Mouse (Mus musculus) adrenal gland, postnatal 0 days (tissue): Measurements from ENCODE around the gene Slc25a19. TPM values are rescaled to one million over a fixed set of nuclear protein-coding genes. Genes with fewer than 3 reads are reported as not detected.

ENCODE experiments used
- polyA plus RNA-seq: library from polyadenylated mRNA; unstranded; fragments of >200 nt; fragmentation: Nextera tagmentation; extraction: Ambion mirVana; gene quantifications from 2 replicates; pipeline ENCODE4 v1.2.1, GENCODE M21; 2015

Gene Slc25a19
- 18.8 and 33.0 TPM in 2 replicates for polyA plus RNA-seq

DNA sequence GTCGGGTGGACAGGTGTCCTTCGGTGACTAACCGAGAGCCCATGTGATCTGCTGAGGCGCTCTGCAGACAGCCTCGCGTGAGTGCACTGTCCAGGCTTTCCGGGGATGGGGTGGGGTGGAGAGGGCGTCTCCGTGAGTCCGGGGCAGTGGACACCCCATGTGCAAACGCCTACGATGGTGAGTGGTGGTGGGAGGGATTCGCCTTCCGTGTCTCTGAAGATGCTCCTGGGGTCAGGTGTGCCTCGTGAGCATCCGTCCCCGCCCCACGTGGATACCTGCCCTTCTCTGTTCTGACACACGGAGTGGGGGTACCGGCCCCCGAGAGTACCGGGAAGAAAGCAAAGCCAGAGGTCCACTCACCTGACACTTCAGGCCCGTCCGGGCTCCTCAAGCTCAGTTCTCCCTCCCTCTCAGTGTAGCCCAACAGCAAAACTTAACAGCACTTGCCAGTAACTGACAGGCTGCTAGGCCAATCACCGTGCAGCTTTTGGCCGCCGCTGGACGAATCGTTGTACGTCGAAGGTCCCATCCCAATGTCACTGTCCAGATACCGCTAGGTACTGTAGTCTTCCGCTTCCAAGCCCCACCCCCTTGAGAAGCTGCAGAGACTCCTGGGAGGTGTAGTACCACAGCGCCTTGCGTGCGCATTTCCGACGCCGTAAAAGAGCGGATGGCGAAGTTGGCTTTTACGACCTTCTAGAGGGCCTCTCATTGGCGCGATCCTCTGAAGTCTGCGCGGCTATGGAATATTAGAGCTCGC, at the start of gene Slc25a19:
Slc25a19 (minus strand) TSS at position 591 of the 760 bp plus-strand sequence.

DNA sequence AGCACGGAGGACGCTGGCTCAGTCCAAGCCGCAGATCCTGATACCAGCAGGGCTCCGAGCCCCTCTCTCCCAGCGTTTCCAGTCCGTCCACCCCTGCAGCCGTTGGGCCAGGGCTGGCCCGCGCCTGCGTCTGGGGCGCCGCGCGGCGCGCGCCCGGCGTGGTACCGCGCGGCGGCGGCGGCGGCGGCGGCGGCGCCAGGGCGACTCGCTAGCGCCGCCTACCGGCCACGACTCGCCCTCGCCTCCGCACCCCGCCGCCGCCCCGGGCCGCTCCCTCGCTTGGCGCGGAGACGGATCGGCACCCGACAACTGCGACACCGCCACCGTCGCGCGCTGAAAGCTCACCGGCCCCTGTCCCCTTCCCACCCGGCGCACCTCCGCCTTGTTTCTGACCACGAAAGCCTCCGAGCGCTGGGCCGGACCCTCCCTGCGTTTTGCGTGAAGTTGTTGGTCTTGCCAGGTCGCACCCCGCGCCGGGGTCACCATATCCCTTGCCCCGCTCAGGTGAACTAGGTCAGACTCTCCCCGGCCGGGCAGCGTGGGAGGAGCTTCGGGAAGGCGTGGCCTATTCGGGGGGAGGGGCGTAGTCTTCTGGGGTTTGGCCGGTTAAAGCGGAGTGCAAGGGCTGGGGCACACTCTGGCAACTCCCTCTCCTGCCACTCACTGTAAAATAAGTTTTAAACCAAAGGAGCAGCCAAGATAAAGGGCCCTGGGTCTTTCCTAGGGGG, 15.5 kb downstream of the Slc25a19 start, which contains the start of gene Mif4gd:
Mif4gd (minus strand) TSS at position 560 of the 728 bp plus-strand sequence.

DNA sequence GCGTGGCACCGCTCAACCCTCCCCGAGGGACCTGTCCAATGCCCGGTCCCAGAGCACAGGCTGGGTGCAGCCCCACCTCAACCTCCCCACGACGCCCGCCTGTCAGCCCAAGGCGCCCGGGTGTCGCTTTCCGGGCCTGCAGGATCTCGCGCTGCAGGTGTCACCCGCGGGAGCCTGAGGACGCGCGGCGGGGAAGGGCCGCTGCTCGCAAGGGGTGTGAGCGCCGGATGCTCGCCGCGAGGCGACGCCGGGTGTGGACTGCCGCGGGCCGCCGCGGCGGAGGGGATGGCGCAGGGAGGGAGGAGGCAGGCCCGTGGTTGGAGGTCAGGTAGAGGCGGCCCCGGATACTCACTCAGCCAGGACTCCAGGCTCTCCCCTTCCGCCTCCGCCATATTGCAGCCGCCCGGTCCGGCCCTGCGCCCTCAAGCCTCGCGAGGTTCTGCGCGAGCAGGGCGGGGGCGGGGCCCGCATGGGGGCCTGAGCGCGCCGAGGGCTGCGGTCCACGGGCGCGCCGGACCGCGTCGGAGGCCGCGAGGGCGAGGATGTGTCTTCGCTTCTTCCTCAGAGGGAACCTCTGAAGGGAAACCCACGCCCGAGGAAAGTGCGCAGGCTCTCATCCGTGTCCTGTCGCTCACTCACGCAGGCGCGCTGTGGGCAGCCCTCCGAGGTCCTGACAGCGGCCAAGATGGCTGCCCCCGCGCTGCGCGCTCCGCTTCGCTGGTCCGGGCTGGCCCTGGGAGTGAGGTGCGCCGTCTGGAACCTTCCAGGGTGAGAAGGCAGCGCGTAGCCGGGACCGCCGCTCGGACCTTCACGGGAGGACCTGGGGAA, 24.4 kb downstream of the Slc25a19 start, which contains the start of the genes Mrps7 and Gga3:
Mrps7 (plus strand) TSS at position 450 of the 828 bp plus-strand sequence.
Gga3 (minus strand) TSS at position 576 of the 828 bp plus-strand sequence.

Other genes with a start within 250 kb of the Slc25a19 start
- gene Cdr2l, start 246.4 kb downstream of the Slc25a19 start, polyA plus RNA-seq: 14.3 and 16.0 TPM in 2 replicates
- gene Mrpl58, start 224.5 kb downstream of the Slc25a19 start, polyA plus RNA-seq: 196 and 213 TPM in 2 replicates
- gene Atp5h, start 208.3 kb downstream of the Slc25a19 start, polyA plus RNA-seq: 1,031 and 1,050 TPM in 2 replicates
- gene Kctd2, start 208.2 kb downstream of the Slc25a19 start, polyA plus RNA-seq: 24.6 and 37.0 TPM in 2 replicates
- 0.07 and 0.22 TPM in 2 replicates for gene Trim80, start 187.8 kb downstream of the Slc25a19 start, polyA plus RNA-seq
- gene Slc16a5, start 165.8 kb downstream of the Slc25a19 start, polyA plus RNA-seq: 0.79 and 1.4 TPM in 2 replicates
- gene Armc7, start 152.6 kb downstream of the Slc25a19 start, polyA plus RNA-seq: 5.6 and 7.3 TPM in 2 replicates
- gene Nt5c, start 136.4 kb downstream of the Slc25a19 start, polyA plus RNA-seq: 163 and 190 TPM in 2 replicates
- 241 and 379 TPM in 2 replicates for gene Jpt1, start 113.9 kb downstream of the Slc25a19 start, polyA plus RNA-seq
- 772 and 779 TPM in 2 replicates for gene Sumo2, start 92.0 kb downstream of the Slc25a19 start, polyA plus RNA-seq
- gene Nup85, start 63.9 kb downstream of the Slc25a19 start, polyA plus RNA-seq: 52.3 and 70.3 TPM in 2 replicates
- gene Mrps7, start 24.4 kb downstream of the Slc25a19 start, polyA plus RNA-seq: 77.5 and 103 TPM in 2 replicates
- 6.3 and 7.5 TPM in 2 replicates for gene Gga3, start 24.2 kb downstream of the Slc25a19 start, polyA plus RNA-seq
- gene Mif4gd, start 15.3 kb downstream of the Slc25a19 start, polyA plus RNA-seq: 69.5 and 153 TPM in 2 replicates
- 77.1 and 89.8 TPM in 2 replicates for gene Grb2, start 80.3 kb upstream of the Slc25a19 start, polyA plus RNA-seq
- gene Tmem94, start 137.1 kb upstream of the Slc25a19 start, polyA plus RNA-seq: 11.3 and 18.4 TPM in 2 replicates
- gene Caskin2, start 185.3 kb upstream of the Slc25a19 start, polyA plus RNA-seq: 10.1 and 12.8 TPM in 2 replicates
- 15.9 and 20.0 TPM in 2 replicates for gene Tsen54, start 186.4 kb upstream of the Slc25a19 start, polyA plus RNA-seq
- gene Llgl2, start 195.8 kb upstream of the Slc25a19 start, polyA plus RNA-seq: 4.5 and 6.5 TPM in 2 replicates
- 0.32 and 1.4 TPM in 2 replicates for gene Myo15b, start 230.1 kb upstream of the Slc25a19 start, polyA plus RNA-seq